Mouse (Mus musculus): ENCODE data around the gene Cav1.

- TF ChIP-seq TAL1 (IDR thresholded peaks at IDR 0.05; ENCODE audit: low read length) (no peak), GATA1 (IDR thresholded peaks at IDR 0.05; ENCODE audit: low read length) (no peak)
Observed at GRCm38 (mm10) chr6:17316294-17317166, 10.4 kb downstream of the Cav1 start.
